ENCODE assay signal across 10 mouse cellular contexts in genomic region chr1:39086273-39086672, GRCm38 (mm10).
DNase-seq lines count a peak whose midpoint lies in the region; ATAC-seq lines count a peak whose summit lies in the region.
"Had no signal": no experiment of that assay in that cellular context is flagged by ENCODE, and none has a peak within 500 bp of the region (broad histone marks: within the 10 kb centered on the region; RNA-seq: fewer than 3 reads in every experiment).

No protein-coding gene starts in this region.

- no peak overlapping the region for H3K4me3 ChIP-seq in kidney, embryonic 14.5 days (ENCODE audit: low read length)
- H3K4me3 ChIP-seq: embryonic facial prominence, embryonic 13.5 days; midbrain, embryonic 12.5 days had no signal

- 72% methylated on average over 11 of the region's 11 CpGs for WGBS in kidney, embryonic 14.5 days

- H3K27ac ChIP-seq in kidney, embryonic 14.5 days (ENCODE audit: low read depth, low read length) = no peak overlapping the region
- H3K27ac ChIP-seq: embryonic facial prominence, embryonic 13.5 days; midbrain, embryonic 12.5 days had no signal

- DNase-seq in kidney, postnatal 10 days = peak; percentile 36
- DNase-seq in brain, adult 2 months (ENCODE audit: low read depth, low spot score) = peak; percentile 68
- DNase-seq in cerebellum, postnatal 36 days = peak; percentile 5 to 10
- peak; percentile 60 to 85 for DNase-seq in left cerebral cortex, postnatal 10 days (ENCODE audit: extremely low spot score in 1 of 2, low spot score in 2 of 2)
- no peak for DNase-seq in spleen, postnatal 4 days (ENCODE audit: low spot score in 2 of 2)

- no peaks in the 10 kb centered on the region for H3K36me3 ChIP-seq in kidney, embryonic 14.5 days (ENCODE audit: control insufficient read depth, insufficient read depth, low read length)
- H3K36me3 ChIP-seq: embryonic facial prominence, embryonic 13.5 days; midbrain, embryonic 12.5 days had no signal

- H3K4me2 ChIP-seq in kidney, embryonic 14.5 days (replicated peaks; ENCODE audit: low read depth, low read length) = no peak overlapping the region
- H3K4me2 ChIP-seq: embryonic facial prominence, embryonic 13.5 days; midbrain, embryonic 12.5 days had no signal

- no peaks in the 10 kb centered on the region for H3K27me3 ChIP-seq in kidney, embryonic 14.5 days (ENCODE audit: control insufficient read depth, insufficient read depth, low read length)
- H3K27me3 ChIP-seq: embryonic facial prominence, embryonic 13.5 days; midbrain, embryonic 12.5 days had no signal

- no peaks in the 10 kb centered on the region for H3K9me3 ChIP-seq in kidney, embryonic 14.5 days (ENCODE audit: control insufficient read depth, low read length)
- H3K9me3 ChIP-seq: embryonic facial prominence, embryonic 13.5 days; midbrain, embryonic 12.5 days had no signal

- no peak for ATAC-seq in kidney, embryonic 14.5 days (ENCODE audit: low FRiP score, low TSS enrichment)
- no peak for ATAC-seq in erythroid progenitor cell, adult 5-6 weeks (replicated peaks; ENCODE audit: low FRiP score, poor library complexity, severe bottlenecking)
- no peak for ATAC-seq in inflammation-experienced regulatory T-cells, adult 6 months

- intact Hi-C loops in left cerebral cortex, postnatal 10 days (cut with DNase I) = no loop called here

- H3K9ac ChIP-seq in kidney, embryonic 14.5 days (ENCODE audit: low read depth, low read length) = no peak overlapping the region
- H3K9ac ChIP-seq: embryonic facial prominence, embryonic 13.5 days; midbrain, embryonic 12.5 days had no signal

- H3K4me1 ChIP-seq in kidney, embryonic 14.5 days (ENCODE audit: control insufficient read depth, insufficient read depth, low read length) = no peaks in the 10 kb centered on the region
- H3K4me1 ChIP-seq: embryonic facial prominence, embryonic 13.5 days; midbrain, embryonic 12.5 days had no signal

Comparison
In these comparisons a context has a peak if more than half of its experiments do, and no peak if none do; other contexts are left out.
1. DNase-seq: peak in kidney, postnatal 10 days (single experiment), brain, adult 2 months (single experiment), cerebellum, postnatal 36 days (2 of 2) and left cerebral cortex, postnatal 10 days (2 of 2); none in spleen, postnatal 4 days (0 of 2).